Mouse (Mus musculus): Measurements from ENCODE around the gene Bcat1. TPM values are rescaled to one million over a fixed set of nuclear protein-coding genes. Genes with fewer than 3 reads are reported as not detected.

Bcat1 gene
- total and polyA plus RNA-seq, 3 experiments, result 0.11 TPM; not detected in 2

DNA sequence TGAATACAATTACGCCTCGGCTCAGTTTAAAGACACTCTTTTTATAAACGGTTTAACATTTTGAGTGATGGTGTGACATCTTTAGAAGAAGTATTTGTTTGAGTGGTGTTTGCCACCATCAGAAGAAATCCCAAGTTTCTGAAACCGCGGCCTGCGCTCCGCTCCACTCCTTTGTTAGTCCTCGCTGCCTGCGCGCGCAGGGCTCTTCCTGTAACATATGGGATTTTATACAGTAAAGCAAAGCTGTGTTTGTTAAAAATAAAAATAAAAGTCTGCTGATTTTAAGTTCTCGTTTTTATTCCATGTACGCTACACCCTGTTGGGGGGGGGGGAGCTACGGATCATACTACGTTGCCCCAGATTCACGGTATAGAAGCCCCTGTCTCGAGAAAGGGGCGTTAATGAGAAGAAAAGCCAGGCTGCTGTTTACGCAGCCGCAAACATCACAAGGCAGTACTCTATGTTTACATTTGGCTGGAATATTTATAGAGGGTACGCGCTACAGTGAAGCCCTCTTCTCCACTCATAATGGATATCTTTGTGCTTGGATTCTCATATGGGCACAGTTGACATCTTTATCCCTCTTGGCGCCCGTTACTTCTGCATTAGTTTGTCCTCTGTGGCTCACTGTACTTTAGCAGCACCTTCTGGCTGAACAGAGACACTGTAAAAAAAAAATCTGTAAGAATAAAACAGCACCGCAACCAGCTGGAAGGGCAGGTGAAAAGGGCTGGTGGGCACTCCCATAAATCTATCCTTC is 114.6 kb downstream of the Bcat1 start:
- H3K4me3 ChIP-seq (ENCODE audit: low read depth, low read length), result no peak overlapping the region
- no peak for ATAC-seq (ENCODE audit: extremely low read depth, insufficient number of reproducible peaks, low FRiP score, poor library complexity, severe bottlenecking)
- DNase-seq (ENCODE audit: low spot score), result no peak
- H3K36me3 ChIP-seq (replicated peaks), result no peaks in the 10 kb centered on the region
- no peaks in the 10 kb centered on the region for H3K4me1 ChIP-seq (ENCODE audit: insufficient read depth, low read depth, low read length)
- H3K27me3 ChIP-seq (ENCODE audit: insufficient read depth, low read length), result no peaks in the 10 kb centered on the region
- peaks cover 66% of the 10 kb centered on the region for H3K9me3 ChIP-seq (replicated peaks)
- TF ChIP-seq POLR2AphosphoS5 (IDR thresholded peaks at IDR 0.05; ENCODE audit: insufficient replicate concordance, low read depth, low read length), result no peak
- no peak for TF ChIP-seq TAL1 (conservative IDR thresholded peaks at IDR 0.05; ENCODE audit: low read depth, low read length)
- TF ChIP-seq GATA1 (IDR thresholded peaks at IDR 0.05; ENCODE audit: borderline replicate concordance, low read length), result no peak
- TF ChIP-seq GATA2 (IDR thresholded peaks at IDR 0.05; ENCODE audit: borderline replicate concordance, low read depth, low read length), result no peak
- TF ChIP-seq CTCF (IDR thresholded peaks at IDR 0.05; ENCODE audit: low read depth, low read length), result no peak

- Histone ChIP-seq H3K9me3 (replicated peaks) (peaks cover 43% of the 10 kb centered on the region), H3K4me3 (ENCODE audit: low read depth, low read length) (no peak overlapping the region), H3K27me3 (ENCODE audit: insufficient read depth, low read length) (no peaks in the 10 kb centered on the region), H3K4me1 (ENCODE audit: insufficient read depth, low read depth, low read length) (no peaks in the 10 kb centered on the region), H3K36me3 (replicated peaks) (no peaks in the 10 kb centered on the region)
- DNase-seq (ENCODE audit: low spot score) (no peak), ATAC-seq (ENCODE audit: extremely low read depth, insufficient number of reproducible peaks, low FRiP score, poor library complexity, severe bottlenecking) (no peak; the same call in 1 of the 2 replicates)
- no peak for TF ChIP-seq GATA1 (IDR thresholded peaks at IDR 0.05; ENCODE audit: borderline replicate concordance, low read length)
- no peak for TF ChIP-seq TAL1 (conservative IDR thresholded peaks at IDR 0.05; ENCODE audit: low read depth, low read length)
- no peak for TF ChIP-seq GATA2 (IDR thresholded peaks at IDR 0.05; ENCODE audit: borderline replicate concordance, low read depth, low read length)
- no peak for TF ChIP-seq CTCF (IDR thresholded peaks at IDR 0.05; ENCODE audit: low read depth, low read length)
- TF ChIP-seq POLR2AphosphoS5 (IDR thresholded peaks at IDR 0.05; ENCODE audit: insufficient replicate concordance, low read depth, low read length), result no peak
Observed at GRCm38 (mm10) chr6:144955887-144956547, 120.0 kb downstream of the Bcat1 start.

GRCm38 (mm10) chr6:144952885-144953284 is 123.1 kb downstream of the Bcat1 start:
- ATAC-seq (ENCODE audit: extremely low read depth, insufficient number of reproducible peaks, low FRiP score, poor library complexity, severe bottlenecking) (no peak), DNase-seq (ENCODE audit: low spot score) (no peak)
- Histone ChIP-seq H3K27me3 (ENCODE audit: insufficient read depth, low read length) (no peaks in the 10 kb centered on the region), H3K36me3 (replicated peaks) (no peaks in the 10 kb centered on the region), H3K4me3 (ENCODE audit: low read depth, low read length) (no peak overlapping the region), H3K4me1 (ENCODE audit: insufficient read depth, low read depth, low read length) (no peaks in the 10 kb centered on the region), H3K9me3 (replicated peaks) (peaks cover 51% of the 10 kb centered on the region)
- TF ChIP-seq TAL1 (conservative IDR thresholded peaks at IDR 0.05; ENCODE audit: low read depth, low read length), result no peak
- TF ChIP-seq GATA1 (IDR thresholded peaks at IDR 0.05; ENCODE audit: borderline replicate concordance, low read length), result no peak
- TF ChIP-seq GATA2 (IDR thresholded peaks at IDR 0.05; ENCODE audit: borderline replicate concordance, low read depth, low read length), result no peak
- TF ChIP-seq POLR2AphosphoS5 (IDR thresholded peaks at IDR 0.05; ENCODE audit: insufficient replicate concordance, low read depth, low read length), result no peak
- no peak for TF ChIP-seq CTCF (IDR thresholded peaks at IDR 0.05; ENCODE audit: low read depth, low read length)

GRCm38 (mm10) chr6:144944435-144945365 is 131.3 kb downstream of the Bcat1 start:
- ATAC-seq (ENCODE audit: extremely low read depth, insufficient number of reproducible peaks, low FRiP score, poor library complexity, severe bottlenecking) (no peak), DNase-seq (ENCODE audit: low spot score) (no peak)
- TF ChIP-seq CTCF (IDR thresholded peaks at IDR 0.05; ENCODE audit: low read depth, low read length) (no peak), GATA2 (IDR thresholded peaks at IDR 0.05; ENCODE audit: borderline replicate concordance, low read depth, low read length) (no peak), TAL1 (conservative IDR thresholded peaks at IDR 0.05; ENCODE audit: low read depth, low read length) (no peak), POLR2AphosphoS5 (IDR thresholded peaks at IDR 0.05; ENCODE audit: insufficient replicate concordance, low read depth, low read length) (no peak), GATA1 (IDR thresholded peaks at IDR 0.05; ENCODE audit: borderline replicate concordance, low read length) (no peak)
- Histone ChIP-seq H3K36me3 (replicated peaks) (no peaks in the 10 kb centered on the region), H3K4me1 (ENCODE audit: insufficient read depth, low read depth, low read length) (no peaks in the 10 kb centered on the region), H3K27me3 (ENCODE audit: insufficient read depth, low read length) (no peaks in the 10 kb centered on the region; the same call in 1 of the 2 replicates), H3K4me3 (ENCODE audit: low read depth, low read length) (no peak overlapping the region), H3K9me3 (replicated peaks) (peaks cover 79% of the 10 kb centered on the region)

Other genes with a start within 250 kb of the Bcat1 start
- gene Lrmp, start 39.5 kb upstream of the Bcat1 start, total RNA-seq (2014; fragmentation: Nextera tagmentation), result not detected in 2 replicates
- gene Lrmp, start 39.5 kb upstream of the Bcat1 start, total RNA-seq (2017), result 0.05 and 0.17 TPM in 2 replicates
- gene Lrmp, start 39.5 kb upstream of the Bcat1 start, polyA plus RNA-seq (2012), result 0.04 TPM in 1 of 2 replicates, not detected in the other
- 0.60 and 1.1 TPM in 2 replicates for gene Casc1, start 134.8 kb upstream of the Bcat1 start, total RNA-seq (2014; fragmentation: Nextera tagmentation)
- gene Casc1, start 134.8 kb upstream of the Bcat1 start, total RNA-seq (2017), result 0.71 and 0.76 TPM in 2 replicates
- gene Casc1, start 134.8 kb upstream of the Bcat1 start, polyA plus RNA-seq (2012), result not detected in 2 replicates
- 22.2 and 25.6 TPM in 2 replicates for gene Etfrf1, start 134.9 kb upstream of the Bcat1 start, total RNA-seq (2014; fragmentation: Nextera tagmentation)
- 39.0 and 47.8 TPM in 2 replicates for gene Etfrf1, start 134.9 kb upstream of the Bcat1 start, total RNA-seq (2017)
- gene Etfrf1, start 134.9 kb upstream of the Bcat1 start, polyA plus RNA-seq (2012), result 1.1 and 1.5 TPM in 2 replicates
- gene Kras, start 174.1 kb upstream of the Bcat1 start, total RNA-seq (2014; fragmentation: Nextera tagmentation), result 44.8 and 52.3 TPM in 2 replicates
- 14.5 and 15.8 TPM in 2 replicates for gene Kras, start 174.1 kb upstream of the Bcat1 start, total RNA-seq (2017)
- 27.2 and 45.7 TPM in 2 replicates for gene Kras, start 174.1 kb upstream of the Bcat1 start, polyA plus RNA-seq (2012)

Data from G1E (cell line).